Mouse (Mus musculus) ES-Bruce4 (cell line): ENCODE results near the gene Tgfbr2. TPM values are rescaled to one million over a fixed set of nuclear protein-coding genes. Genes with fewer than 3 reads are reported as not detected.
"Not testable (repeated sequence)": the region's sequence is repeated elsewhere in the genome, so short reads cannot be mapped to it uniquely, and the experiment has no call there.

Experiments used
- H3K27ac ChIP-seq: 2 replicates; pipeline ENCODE4 v1.5.1; 2012; ENCODE audit warnings: low read length, inconsistent platforms; ENCODE audit not compliant: insufficient read depth
- H3K27me3 ChIP-seq: 2 replicates; pipeline ENCODE4 v1.6.1; 2012; ENCODE audit warnings: mild to moderate bottlenecking, low read length, inconsistent platforms; ENCODE audit not compliant: control insufficient read depth, poor library complexity, insufficient read depth, severe bottlenecking
- H3K36me3 ChIP-seq: 2 replicates; pipeline ENCODE4 v1.6.1; 2012; ENCODE audit warnings: inconsistent platforms, mild to moderate bottlenecking, low read length, moderate library complexity; ENCODE audit not compliant: control insufficient read depth, poor library complexity, insufficient read depth, severe bottlenecking
- H3K4me1 ChIP-seq: one replicate; pipeline ENCODE4 v1.8.1; 2011; ENCODE audit warnings: low read length; ENCODE audit not compliant: control insufficient read depth, insufficient read depth
- H3K4me3 ChIP-seq: 2 replicates; pipeline ENCODE4 v1.5.1; 2011; ENCODE audit warnings: low read depth, mild to moderate bottlenecking, low read length
- H3K9ac ChIP-seq: 2 replicates; pipeline ENCODE4 v1.6.1; 2012; ENCODE audit warnings: low read depth, mild to moderate bottlenecking, inconsistent platforms; ENCODE audit not compliant: poor library complexity, severe bottlenecking
- H3K9me3 ChIP-seq: replicated peaks from 2 replicates; pipeline ENCODE4 v1.6.1; 2012; ENCODE audit warnings: mild to moderate bottlenecking, low read length, inconsistent platforms; ENCODE audit not compliant: control insufficient read depth, poor library complexity, insufficient read depth, severe bottlenecking
- CTCF ChIP-seq: IDR thresholded peaks from one replicate; pipeline ENCODE4 v1.8.1; 2011; ENCODE audit warnings: low read depth, low read length
- EP300 ChIP-seq: IDR thresholded peaks from 2 replicates; pipeline ENCODE4 v1.6.1; 2011; ENCODE audit warnings: low read depth, low read length; ENCODE audit not compliant: insufficient read depth
- POLR2A ChIP-seq: IDR thresholded peaks from one replicate; pipeline ENCODE4 v1.8.1; 2011; ENCODE audit warnings: low read length; ENCODE audit not compliant: insufficient read depth
- polyA plus RNA-seq: library from polyadenylated mRNA; stranded (reverse); fragments of >200 nt; gene quantifications from 2 replicates; pipeline ENCODE4 v1.2.4, GENCODE M21; 2011; ENCODE audit warnings: low read depth; ENCODE audit not compliant: missing spikeins, insufficient read depth, insufficient read length

The Tgfbr2 gene
- polyA plus RNA-seq, 1 experiment = 3.4 TPM

GRCm38 (mm10) chr9:116058475-116058874 is 116.7 kb downstream of the Tgfbr2 start:
- Histone ChIP-seq H3K9ac (no peak overlapping the region), H3K4me3 (no peak overlapping the region), H3K36me3 (no peaks in the 10 kb centered on the region), H3K4me1 (no peaks in the 10 kb centered on the region), H3K27ac (no peak overlapping the region), H3K27me3 (no peaks in the 10 kb centered on the region), H3K9me3 (0 out of 2 replicates have a peak, but pooled peaks cover 5% of the 10 kb centered on the region)
- TF ChIP-seq EP300 (no peak), POLR2A (no peak), CTCF (no peak)

DNA sequence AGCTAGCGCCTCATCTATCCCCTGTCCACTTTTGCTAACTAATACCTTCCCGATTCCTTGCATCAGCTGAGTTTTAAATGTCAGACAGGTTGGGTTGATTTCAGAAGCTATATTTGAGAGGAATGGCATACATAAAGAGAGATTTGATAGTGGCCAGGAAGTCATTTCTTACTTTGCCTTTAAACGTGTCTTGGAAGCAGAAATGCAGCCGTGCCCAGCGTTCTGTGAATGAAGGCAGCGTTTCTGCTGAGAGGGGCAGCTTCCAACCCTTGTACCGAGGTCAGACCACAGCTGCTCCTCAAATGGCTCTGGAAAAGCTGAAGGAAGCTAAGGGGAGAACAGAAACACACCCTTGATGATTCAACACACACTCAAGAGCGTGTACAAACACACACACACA is 121.2 kb downstream of the Tgfbr2 start:
- H3K4me1 ChIP-seq = no peaks in the 10 kb centered on the region
- H3K4me3 ChIP-seq = no peak overlapping the region
- H3K27ac ChIP-seq = no peak overlapping the region
- no peak overlapping the region for H3K9ac ChIP-seq
- 0 out of 2 replicates have a peak, but pooled peaks cover 5% of the 10 kb centered on the region for H3K9me3 ChIP-seq
- TF ChIP-seq EP300 (no peak), POLR2A (no peak), CTCF (no peak)
- peaks cover 1% of the 10 kb centered on the region; the same call in 1 of the 2 replicates for H3K27me3 ChIP-seq
- H3K36me3 ChIP-seq = no peaks in the 10 kb centered on the region

GRCm38 (mm10) chr9:116049985-116050384 is 125.2 kb downstream of the Tgfbr2 start:
- no peak overlapping the region for H3K9ac ChIP-seq
- H3K4me3 ChIP-seq = no peak overlapping the region
- peaks cover 1% of the 10 kb centered on the region; the same call in 1 of the 2 replicates for H3K27me3 ChIP-seq
- H3K4me1 ChIP-seq = no peaks in the 10 kb centered on the region
- H3K27ac ChIP-seq = no peak overlapping the region
- TF ChIP-seq EP300 = no peak
- no peak for TF ChIP-seq POLR2A
- TF ChIP-seq CTCF = no peak
- no peaks in the 10 kb centered on the region for H3K9me3 ChIP-seq
- no peaks in the 10 kb centered on the region for H3K36me3 ChIP-seq

DNA sequence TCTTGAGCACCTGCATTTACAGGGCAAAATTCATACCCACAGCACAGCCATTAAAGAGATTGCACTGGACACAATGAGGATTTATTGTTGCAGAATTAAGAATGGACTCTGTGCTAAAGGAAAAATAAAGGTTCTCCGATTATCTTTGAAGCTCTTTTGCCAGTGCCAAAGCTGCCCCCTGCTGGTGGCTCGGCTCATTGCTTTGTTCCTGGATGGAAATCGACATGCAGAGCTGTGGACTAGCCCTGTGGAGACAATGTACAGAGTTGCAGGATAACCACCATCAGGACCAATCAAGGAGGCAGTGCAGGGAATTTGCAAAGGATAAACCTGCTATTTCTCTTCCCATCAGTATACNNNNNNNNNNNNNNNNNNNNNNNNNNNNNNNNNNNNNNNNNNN is 133.4 kb downstream of the Tgfbr2 start:
- Histone ChIP-seq H3K9ac (no peak overlapping the region), H3K4me3 (no peak overlapping the region), H3K27ac (no peak overlapping the region), H3K4me1 (no peaks in the 10 kb centered on the region), H3K27me3 (no peaks in the 10 kb centered on the region), H3K36me3 (no peaks in the 10 kb centered on the region), H3K9me3 (no peaks in the 10 kb centered on the region)
- TF ChIP-seq CTCF = peak; percentile 79
- TF ChIP-seq POLR2A = no peak

- Histone ChIP-seq H3K4me3 (no peak overlapping the region), H3K27ac (no peak overlapping the region)
- no peak for TF ChIP-seq EP300
- no peak for TF ChIP-seq CTCF
- no peak for TF ChIP-seq POLR2A
These were observed 133.8 kb downstream of the Tgfbr2 start for GRCm38 (mm10) chr9:116041369-116041768.

DNA sequence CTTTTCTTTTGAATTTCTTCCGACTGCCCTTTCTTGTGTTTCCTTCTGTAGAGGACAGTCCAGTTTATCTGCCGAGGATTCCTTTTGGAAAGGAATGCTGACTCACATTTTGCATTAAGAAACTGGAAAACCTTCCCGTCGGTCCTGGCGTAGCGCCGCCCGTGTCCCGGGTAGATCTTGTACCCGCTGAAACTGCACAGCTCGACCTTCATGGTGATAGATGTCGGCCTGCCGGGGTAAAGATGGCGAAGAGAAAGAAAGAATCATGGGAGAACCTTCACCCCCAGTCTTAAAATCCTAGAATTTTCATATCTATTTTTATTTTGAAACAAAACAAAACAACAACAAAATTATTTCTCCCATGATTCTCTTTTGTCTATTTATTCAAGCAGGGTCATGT is 134.3 kb downstream of the Tgfbr2 start:
- H3K36me3 ChIP-seq, H3K27me3 ChIP-seq, H3K9ac ChIP-seq, H3K4me1 ChIP-seq, H3K9me3 ChIP-seq, H3K27ac ChIP-seq, H3K4me3 ChIP-seq: not testable (repeated sequence)

More at GRCm38 (mm10) chr9:116041369-116041768, 133.8 kb downstream of the Tgfbr2 start:
- H3K27me3 ChIP-seq = no peaks in the 10 kb centered on the region
- no peak overlapping the region for H3K9ac ChIP-seq
- H3K36me3 ChIP-seq = no peaks in the 10 kb centered on the region
- no peaks in the 10 kb centered on the region for H3K4me1 ChIP-seq
- H3K9me3 ChIP-seq = no peaks in the 10 kb centered on the region
